Mouse (Mus musculus): Measurements from ENCODE around the gene Gm2004. TPM values are rescaled to one million over a fixed set of nuclear protein-coding genes. Genes with fewer than 3 reads are reported as not detected.
"Not testable (repeated sequence)": the region's sequence is repeated elsewhere in the genome, so short reads cannot be mapped to it uniquely, and the experiment has no call there.

Gm2004 gene
- 1 to 10 TPM in 1 of 2 experiments, under 1 TPM in 1; 0.20 to 5.7 TPM for total RNA-seq (2021)
- long read RNA-seq, experiment 1, partial matches to known transcripts, result 0 of 13 reads
- long read RNA-seq, experiment 1, other reads (novel, unspliced or antisense), result 13 of 13 reads
- long read RNA-seq, experiment 2, partial matches to known transcripts, result 19 of 21 reads
- long read RNA-seq, experiment 2, other reads (novel, unspliced or antisense), result 2 of 21 reads

GRCm38 (mm10) chr2:176149725-176150124 lies at the start of gene Gm2004:
TSS of gene Gm2004 (minus strand) at chr2:176149825.
- H3K27ac ChIP-seq, result not testable (repeated sequence)

More at GRCm38 (mm10) chr2:176149725-176150124, at the start of gene Gm2004:
- DNase-seq (ENCODE audit: low spot score in 2 of 2); H3K4me3 ChIP-seq: not testable (repeated sequence)

Other genes starting within 250 kb of the Gm2004 start
- 1 to 10 TPM; 6.8 to 7.6 TPM for gene Zfp966, start 218.7 kb downstream of the Gm2004 start, total RNA-seq (2021)
- gene Gm2026, start 184.5 kb downstream of the Gm2004 start, total RNA-seq (2021), result 10 to 100 TPM; 49.1 to 50.1 TPM
- 1 to 10 TPM; 3.5 to 6.3 TPM for gene 2210418O10Rik, start 76.7 kb upstream of the Gm2004 start, total RNA-seq (2021)
- gene Gm11009, start 169.7 kb upstream of the Gm2004 start, total RNA-seq (2021), result not detected

Measured in layer of hippocampus, adult 2 months (tissue).